Mouse (Mus musculus): Measurements from ENCODE around the gene Tuba1c. TPM values are rescaled to one million over a fixed set of nuclear protein-coding genes. Genes with fewer than 3 reads are reported as not detected.

Tuba1c gene
- total RNA-seq, 2 experiments from 2014 or later: 62.5 to 77.9 TPM

- no peak for DNase-seq (ENCODE audit: extremely low spot score in 1 of 2, low spot score in 1 of 2)
Observed at GRCm38 (mm10) chr15:99087253-99088075, 57.8 kb downstream of the Tuba1c start, which contains the start of gene C1ql4. TSS of gene C1ql4 (minus strand) at chr15:99087817.

Small RNA genes lying within 50 kb of the gene (microRNA-seq; reads per million reads assigned to microRNA genes)
- gene Mir6960: 0 reads per million in 2 experiments

Other genes with a start within 250 kb of the Tuba1c start
- not detected for gene Wnt1, start 240.0 kb upstream of the Tuba1c start, total RNA-seq (2021)
- 1,000 to 10,000 TPM; 1,586 to 1,599 TPM for gene Ddn, start 220.4 kb upstream of the Tuba1c start, total RNA-seq (2021)
- gene Prkag1, start 198.4 kb upstream of the Tuba1c start, total RNA-seq (2021): 10 to 100 TPM; 51.2 to 51.3 TPM
- 100 to 1,000 TPM in 1 of 2 experiments, 10 to 100 TPM in 1; 65.4 to 102 TPM for gene Kmt2d, start 158.7 kb upstream of the Tuba1c start, total RNA-seq (2021)
- gene Rhebl1, start 135.4 kb upstream of the Tuba1c start, total RNA-seq (2021): 1 to 10 TPM; 4.7 to 7.7 TPM
- gene Dhh, start 131.4 kb upstream of the Tuba1c start, total RNA-seq (2021): under 1 TPM; 0.17 to 0.19 TPM
- 10 to 100 TPM; 11.5 to 17.9 TPM for gene Lmbr1l, start 111.7 kb upstream of the Tuba1c start, total RNA-seq (2021)
- gene Tuba1b, start 95.3 kb upstream of the Tuba1c start, total RNA-seq (2021): 100 to 1,000 TPM; 478 to 525 TPM
- gene Gm49450, start 76.3 kb upstream of the Tuba1c start, total RNA-seq (2021): not detected
- gene Tuba1a, start 76.2 kb upstream of the Tuba1c start, total RNA-seq (2021): 1,000 to 10,000 TPM; 1,021 to 1,172 TPM
- 1 to 10 TPM; 1.2 to 1.4 TPM for gene Prph, start 25.3 kb downstream of the Tuba1c start, total RNA-seq (2021)
- gene Troap, start 44.7 kb downstream of the Tuba1c start, total RNA-seq (2021): under 1 TPM; 0.63 to 0.69 TPM
- not detected for gene C1ql4, start 57.9 kb downstream of the Tuba1c start, total RNA-seq (2021)
- under 1 TPM; 0.17 to 0.47 TPM for gene Dnajc22, start 63.3 kb downstream of the Tuba1c start, total RNA-seq (2021)
- gene Spats2, start 96.0 kb downstream of the Tuba1c start, total RNA-seq (2021): 10 to 100 TPM; 30.9 to 35.3 TPM
- 10 to 100 TPM; 81.0 to 84.7 TPM for gene Kcnh3, start 195.0 kb downstream of the Tuba1c start, total RNA-seq (2021)
- gene Mcrs1, start 222.1 kb downstream of the Tuba1c start, total RNA-seq (2021): 10 to 100 TPM; 68.5 to 71.8 TPM